Mouse (Mus musculus): ENCODE results near the gene Dcdc2a. TPM values are rescaled to one million over a fixed set of nuclear protein-coding genes. Genes with fewer than 3 reads are reported as not detected.

The Dcdc2a gene
- polyA plus RNA-seq, 1 experiment from 2014 or later = 2.1 TPM

- Histone ChIP-seq H3K27me3 (no peaks in the 10 kb centered on the region), H3K9ac (no peak overlapping the region), H3K4me3 (0 out of 2 replicates have a peak overlapping the region, but pooled peaks have one; percentile 4), H3K27ac (peak overlapping the region; percentile 10; the same call in 1 of the 2 replicates), H3K36me3 (ENCODE audit: poor library complexity, severe bottlenecking) (no peaks in the 10 kb centered on the region), H3K4me2 (peak overlapping the region; percentile 38), H3K4me1 (peaks cover 12% of the 10 kb centered on the region), H3K9me3 (replicated peaks) (no peaks in the 10 kb centered on the region)
- ATAC-seq = peak; percentile 69
- WGBS = 6% methylated on average over 6 of the region's 6 CpGs
Measured at GRCm38 (mm10) chr13:25187326-25187710, 131.5 kb downstream of the Dcdc2a start.

- ATAC-seq = no peak
- Histone ChIP-seq H3K4me2 (no peak overlapping the region), H3K9me3 (replicated peaks) (no peaks in the 10 kb centered on the region), H3K9ac (no peak overlapping the region), H3K4me3 (no peak overlapping the region), H3K4me1 (peaks cover 12% of the 10 kb centered on the region), H3K27ac (no peak overlapping the region), H3K36me3 (ENCODE audit: poor library complexity, severe bottlenecking) (no peaks in the 10 kb centered on the region), H3K27me3 (no peaks in the 10 kb centered on the region)
- 88% methylated on average over 11 of the region's 11 CpGs for WGBS
Measured at GRCm38 (mm10) chr13:25189419-25190144, 133.8 kb downstream of the Dcdc2a start.

GRCm38 (mm10) chr13:25190218-25190617 lies 134.4 kb downstream of the Dcdc2a start:
- Histone ChIP-seq H3K4me1 (peaks cover 12% of the 10 kb centered on the region), H3K36me3 (ENCODE audit: poor library complexity, severe bottlenecking) (no peaks in the 10 kb centered on the region), H3K9me3 (replicated peaks) (no peaks in the 10 kb centered on the region), H3K4me3 (no peak overlapping the region), H3K4me2 (no peak overlapping the region), H3K27ac (no peak overlapping the region), H3K27me3 (no peaks in the 10 kb centered on the region), H3K9ac (no peak overlapping the region)
- 78% methylated on average over 3 of the region's 3 CpGs for WGBS
- ATAC-seq = no peak

- Histone ChIP-seq H3K4me3 (no peak overlapping the region), H3K27ac (no peak overlapping the region), H3K9me3 (replicated peaks) (no peaks in the 10 kb centered on the region), H3K27me3 (no peaks in the 10 kb centered on the region), H3K9ac (no peak overlapping the region), H3K4me2 (no peak overlapping the region), H3K4me1 (no peaks in the 10 kb centered on the region), H3K36me3 (ENCODE audit: poor library complexity, severe bottlenecking) (no peaks in the 10 kb centered on the region)
- no peak for ATAC-seq
- 93% methylated on average over 10 of the region's 10 CpGs for WGBS
Measured at GRCm38 (mm10) chr13:25195706-25196105, 139.9 kb downstream of the Dcdc2a start.

GRCm38 (mm10) chr13:25199916-25200315 lies 144.1 kb downstream of the Dcdc2a start:
- no peaks in the 10 kb centered on the region for H3K27me3 ChIP-seq
- no peak overlapping the region for H3K27ac ChIP-seq
- H3K4me2 ChIP-seq = no peak overlapping the region
- no peak overlapping the region for H3K4me3 ChIP-seq
- no peaks in the 10 kb centered on the region for H3K4me1 ChIP-seq
- ATAC-seq = no peak
- no peaks in the 10 kb centered on the region for H3K9me3 ChIP-seq (replicated peaks)
- no peaks in the 10 kb centered on the region for H3K36me3 ChIP-seq (ENCODE audit: poor library complexity, severe bottlenecking)
- H3K9ac ChIP-seq = no peak overlapping the region
- WGBS = 73% methylated on average over 3 of the region's 3 CpGs

- no peak overlapping the region for H3K4me3 ChIP-seq
- ATAC-seq = no peak
- no peak overlapping the region for H3K9ac ChIP-seq
- no peaks in the 10 kb centered on the region for H3K4me1 ChIP-seq
- H3K36me3 ChIP-seq (ENCODE audit: poor library complexity, severe bottlenecking) = no peaks in the 10 kb centered on the region
- 90% methylated on average over 5 of the region's 5 CpGs for WGBS
- H3K27ac ChIP-seq = no peak overlapping the region
- no peak overlapping the region for H3K4me2 ChIP-seq
- H3K9me3 ChIP-seq (replicated peaks) = no peaks in the 10 kb centered on the region
- no peaks in the 10 kb centered on the region for H3K27me3 ChIP-seq
Measured at GRCm38 (mm10) chr13:25206950-25207349, 151.1 kb downstream of the Dcdc2a start.

- Histone ChIP-seq H3K4me3 (no peak overlapping the region), H3K36me3 (ENCODE audit: poor library complexity, severe bottlenecking) (no peaks in the 10 kb centered on the region), H3K4me2 (no peak overlapping the region), H3K9me3 (replicated peaks) (no peaks in the 10 kb centered on the region), H3K9ac (no peak overlapping the region), H3K27ac (no peak overlapping the region), H3K4me1 (no peaks in the 10 kb centered on the region), H3K27me3 (no peaks in the 10 kb centered on the region)
- no peak for ATAC-seq
- 88% methylated on average over 1 of the region's 1 CpGs for WGBS
Measured at GRCm38 (mm10) chr13:25218394-25218793, 162.6 kb downstream of the Dcdc2a start.

- no peak for ATAC-seq
- Histone ChIP-seq H3K4me3 (no peak overlapping the region), H3K27me3 (no peaks in the 10 kb centered on the region), H3K36me3 (ENCODE audit: poor library complexity, severe bottlenecking) (no peaks in the 10 kb centered on the region), H3K4me1 (no peaks in the 10 kb centered on the region), H3K9me3 (replicated peaks) (no peaks in the 10 kb centered on the region), H3K27ac (no peak overlapping the region), H3K9ac (no peak overlapping the region), H3K4me2 (no peak overlapping the region)
- WGBS = 71% methylated on average over 5 of the region's 5 CpGs
Measured at GRCm38 (mm10) chr13:25220186-25220787, 164.5 kb downstream of the Dcdc2a start.

GRCm38 (mm10) chr13:25251893-25252292 lies 196.1 kb downstream of the Dcdc2a start:
- no peak overlapping the region for H3K4me2 ChIP-seq
- no peaks in the 10 kb centered on the region for H3K36me3 ChIP-seq (ENCODE audit: poor library complexity, severe bottlenecking)
- ATAC-seq = peak; percentile 86
- no peak overlapping the region for H3K4me3 ChIP-seq
- H3K27ac ChIP-seq = peak overlapping the region; percentile 7; the same call in 1 of the 2 replicates
- no peak overlapping the region for H3K9ac ChIP-seq
- no peaks in the 10 kb centered on the region for H3K27me3 ChIP-seq
- WGBS = 41% methylated on average over 1 of the region's 1 CpGs
- no peaks in the 10 kb centered on the region for H3K4me1 ChIP-seq
- H3K9me3 ChIP-seq (replicated peaks) = no peaks in the 10 kb centered on the region

GRCm38 (mm10) chr13:25254478-25255263 lies 198.9 kb downstream of the Dcdc2a start:
- H3K9ac ChIP-seq = no peak overlapping the region
- H3K27me3 ChIP-seq = no peaks in the 10 kb centered on the region
- H3K4me3 ChIP-seq = no peak overlapping the region
- ATAC-seq = no peak
- no peaks in the 10 kb centered on the region for H3K4me1 ChIP-seq
- no peaks in the 10 kb centered on the region for H3K36me3 ChIP-seq (ENCODE audit: poor library complexity, severe bottlenecking)
- no peak overlapping the region for H3K27ac ChIP-seq
- H3K9me3 ChIP-seq (replicated peaks) = no peaks in the 10 kb centered on the region
- WGBS = 91% methylated on average over 9 of the region's 9 CpGs
- no peak overlapping the region for H3K4me2 ChIP-seq

GRCm38 (mm10) chr13:25257608-25258007 lies 201.8 kb downstream of the Dcdc2a start:
- Histone ChIP-seq H3K27me3 (no peaks in the 10 kb centered on the region), H3K4me2 (no peak overlapping the region), H3K4me3 (no peak overlapping the region), H3K9me3 (replicated peaks) (no peaks in the 10 kb centered on the region), H3K4me1 (no peaks in the 10 kb centered on the region), H3K36me3 (ENCODE audit: poor library complexity, severe bottlenecking) (no peaks in the 10 kb centered on the region), H3K9ac (no peak overlapping the region), H3K27ac (no peak overlapping the region)
- ATAC-seq = no peak
- WGBS = 92% methylated on average over 6 of the region's 6 CpGs
